Mouse (Mus musculus) limb, embryonic 13.5 days (tissue): ENCODE results near the gene Spa17. TPM values are rescaled to one million over a fixed set of nuclear protein-coding genes. Genes with fewer than 3 reads are reported as not detected.

Experiments used
- ATAC-seq: fragments of 200-750 bp; cut with Nextera tagmentation; 2 replicates; pipeline ENCODE4 v1.8.0; 2017; ENCODE audit warnings: low read depth, moderate number of reproducible peaks, moderate TSS enrichment; ENCODE audit not compliant: low FRiP score
- H3K27ac ChIP-seq: fragments of 300-500 bp; sonication (generic); 2 replicates; pipeline ENCODE4 v1.5.1; 2015; ENCODE audit warnings: inconsistent platforms, mild to moderate bottlenecking, moderate library complexity
- H3K27me3 ChIP-seq: fragments of 300-500 bp; sonication (generic); 2 replicates; pipeline ENCODE4 v1.6.1; 2015; ENCODE audit warnings: mild to moderate bottlenecking, inconsistent platforms
- H3K36me3 ChIP-seq: fragments of 300-500 bp; sonication (generic); 2 replicates; pipeline ENCODE4 v1.6.1; 2015; ENCODE audit warnings: inconsistent platforms, mild to moderate bottlenecking, moderate library complexity
- H3K4me1 ChIP-seq: fragments of 300-500 bp; sonication (generic); 2 replicates; pipeline ENCODE4 v1.6.1; 2015; ENCODE audit warnings: inconsistent platforms
- H3K4me2 ChIP-seq: fragments of 300-500 bp; sonication (generic); replicated peaks from 2 replicates; pipeline ENCODE4 v1.6.1; 2015; ENCODE audit warnings: inconsistent platforms, mild to moderate bottlenecking, moderate library complexity
- H3K4me3 ChIP-seq: fragments of 300-500 bp; sonication (generic); 2 replicates; pipeline ENCODE4 v1.5.1; 2015; ENCODE audit warnings: moderate library complexity, mild to moderate bottlenecking, inconsistent platforms
- H3K9ac ChIP-seq: fragments of 300-500 bp; sonication (generic); 2 replicates; pipeline ENCODE4 v1.6.1; 2015; ENCODE audit warnings: mild to moderate bottlenecking, inconsistent platforms
- H3K9me3 ChIP-seq: fragments of 300-500 bp; sonication (generic); 2 replicates; pipeline ENCODE4 v1.6.1; 2016; ENCODE audit warnings: inconsistent platforms
- WGBS: fragments of 180-500 bp; shearing (Covaris S2); methylation state at CpG from one replicate; pipeline ENCODE4 v1.1.7; 2015; 5-methylcytosine and 5-hydroxymethylcytosine counted together
- polyA plus RNA-seq: library from polyadenylated mRNA; unstranded; fragments of >200 nt; fragmentation: Nextera tagmentation; extraction: Ambion mirVana; gene quantifications from 2 replicates; pipeline ENCODE4 v1.2.1, GENCODE M21; 2015

The Spa17 gene
- polyA plus RNA-seq, 1 experiment from 2014 or later, result 6.0 TPM

DNA sequence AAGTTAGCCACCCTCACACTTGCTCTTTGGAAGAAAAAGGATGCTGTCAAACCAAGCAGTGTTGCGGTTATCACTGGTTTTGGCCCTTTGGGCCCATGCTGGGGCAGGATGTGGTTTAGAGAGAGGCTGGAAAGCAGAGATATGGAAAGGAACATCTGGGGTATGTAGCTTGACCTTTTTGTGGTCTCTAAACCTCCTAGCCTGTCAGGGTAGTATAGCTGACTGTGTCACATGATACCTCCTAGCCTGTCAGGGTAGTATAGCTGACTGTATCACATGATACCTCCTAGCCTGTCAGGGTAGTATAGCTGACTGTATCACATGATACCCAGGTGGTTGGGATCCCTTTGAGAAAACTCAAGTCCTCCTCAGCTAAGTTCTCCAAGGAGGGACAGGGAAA, 59.2 kb downstream of the Spa17 start:
- no peak for ATAC-seq
- Histone ChIP-seq H3K27me3 (peaks cover 69% of the 10 kb centered on the region), H3K36me3 (no peaks in the 10 kb centered on the region), H3K4me2 (no peak overlapping the region), H3K4me3 (no peak overlapping the region), H3K9ac (no peak overlapping the region), H3K27ac (no peak overlapping the region), H3K9me3 (no peaks in the 10 kb centered on the region), H3K4me1 (peaks cover 30% of the 10 kb centered on the region)
- WGBS, result 88% methylated on average over 1 of the region's 1 CpGs

Other genes starting within 250 kb of the Spa17 start
- 0.11 TPM in 1 of 2 replicates, not detected in the other for gene Hepacam, start 246.4 kb downstream of the Spa17 start, polyA plus RNA-seq
- 10.3 and 11.9 TPM in 2 replicates for gene Robo4, start 211.8 kb downstream of the Spa17 start, polyA plus RNA-seq
- 0.05 and 0.10 TPM in 2 replicates for gene Robo3, start 180.5 kb downstream of the Spa17 start, polyA plus RNA-seq
- gene Msantd2, start 124.4 kb downstream of the Spa17 start, polyA plus RNA-seq, result 30.1 and 33.2 TPM in 2 replicates
- gene Esam, start 85.6 kb downstream of the Spa17 start, polyA plus RNA-seq, result 39.3 and 39.5 TPM in 2 replicates
- 0.57 and 1.1 TPM in 2 replicates for gene Vsig2, start 74.5 kb downstream of the Spa17 start, polyA plus RNA-seq
- gene Nrgn, start 60.8 kb downstream of the Spa17 start, polyA plus RNA-seq, result 7.9 and 8.6 TPM in 2 replicates
- gene Siae, start 58.0 kb downstream of the Spa17 start, polyA plus RNA-seq, result 6.7 and 7.8 TPM in 2 replicates
- gene Tbrg1, start 43.6 kb upstream of the Spa17 start, polyA plus RNA-seq, result 186 and 190 TPM in 2 replicates
- gene Panx3, start 55.5 kb upstream of the Spa17 start, polyA plus RNA-seq, result 9.0 and 17.4 TPM in 2 replicates
- gene Olfr160, start 102.5 kb upstream of the Spa17 start, polyA plus RNA-seq, result not detected in 2 replicates
- gene Olfr874, start 131.4 kb upstream of the Spa17 start, polyA plus RNA-seq, result 0.15 TPM in 1 of 2 replicates, not detected in the other
- gene Olfr875, start 158.1 kb upstream of the Spa17 start, polyA plus RNA-seq, result not detected in 2 replicates
- gene Olfr876, start 189.3 kb upstream of the Spa17 start, polyA plus RNA-seq, result not detected in 2 replicates
- gene Olfr877, start 240.5 kb upstream of the Spa17 start, polyA plus RNA-seq, result not detected in 2 replicates